Mouse (Mus musculus) C2C12 (cell line): ENCODE data around the gene Crisp3.

Experiments used
- CEBPB ChIP-seq: IDR thresholded peaks from one replicate; pipeline ENCODE4 v1.6.1; 2011; ENCODE audit warnings: low read depth, mild to moderate bottlenecking, control low read depth, moderate library complexity
- CTCF ChIP-seq: IDR thresholded peaks from one replicate; pipeline ENCODE4 v1.5.1; 2011; ENCODE audit not compliant: control insufficient read depth, insufficient read depth, insufficient read length

DNA sequence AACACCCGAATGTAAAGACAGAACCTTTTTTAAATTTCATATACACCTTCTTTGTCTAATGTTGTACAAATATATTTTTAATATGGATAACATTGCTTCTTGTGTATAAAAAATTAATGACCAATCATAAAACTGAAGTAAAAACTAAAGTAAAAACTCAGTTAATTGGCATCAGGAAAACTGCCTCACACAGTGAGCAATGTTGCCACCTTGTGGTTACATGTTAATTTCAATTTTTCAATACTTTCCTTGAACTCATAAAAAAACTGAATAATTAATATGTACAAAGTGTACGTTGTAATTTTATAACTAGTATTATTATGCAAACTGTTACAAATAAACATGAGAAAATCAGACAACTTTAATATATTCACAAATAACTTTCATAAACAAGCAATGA, 43.3 kb upstream of the Crisp3 start:
- TF ChIP-seq CTCF (no peak), CEBPB (no peak)
